Mouse (Mus musculus) embryo, embryonic 9.5 days (tissue): ENCODE measurements at regions not wholly inside any gene's neighbourhood (a gene's known extent, or its start where the extent isn't known, plus 50 kb on each side); places are given as distances from the start of the nearest gene placed in this dataset.
"Not testable (repeated sequence)": the region's sequence is repeated elsewhere in the genome, so short reads cannot be mapped to it uniquely, and the experiment has no call there.

Source experiments
- DNase-seq: peaks from one replicate; pipeline ENCODE4 v3.0.0-alpha.2; 2017; ENCODE audit errors: extremely low spot score

DNA sequence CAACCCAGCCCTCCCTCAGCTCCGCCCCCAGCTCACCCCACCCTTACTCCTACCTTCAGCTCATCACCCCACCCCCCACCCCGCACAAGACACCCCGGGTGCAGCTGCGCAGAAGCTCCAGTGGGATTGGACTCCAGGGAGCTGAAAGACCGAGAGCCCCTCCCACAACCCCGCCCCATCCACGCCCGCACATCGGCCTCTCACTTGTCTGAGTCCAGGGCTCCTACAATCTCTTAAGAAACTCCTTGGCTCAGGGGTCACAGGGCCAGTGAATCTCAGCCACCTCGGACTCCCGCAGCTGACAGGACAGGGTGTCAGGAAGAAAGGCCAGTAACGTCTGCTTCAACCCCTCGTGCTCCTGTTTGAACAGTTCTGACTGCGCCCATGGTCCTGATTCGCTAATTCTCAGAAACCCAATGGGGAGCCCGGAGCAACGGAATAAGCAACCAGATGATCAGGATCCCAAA, 120.7 kb downstream of the Map1s start:
- DNase-seq, result peak; percentile 54

DNA sequence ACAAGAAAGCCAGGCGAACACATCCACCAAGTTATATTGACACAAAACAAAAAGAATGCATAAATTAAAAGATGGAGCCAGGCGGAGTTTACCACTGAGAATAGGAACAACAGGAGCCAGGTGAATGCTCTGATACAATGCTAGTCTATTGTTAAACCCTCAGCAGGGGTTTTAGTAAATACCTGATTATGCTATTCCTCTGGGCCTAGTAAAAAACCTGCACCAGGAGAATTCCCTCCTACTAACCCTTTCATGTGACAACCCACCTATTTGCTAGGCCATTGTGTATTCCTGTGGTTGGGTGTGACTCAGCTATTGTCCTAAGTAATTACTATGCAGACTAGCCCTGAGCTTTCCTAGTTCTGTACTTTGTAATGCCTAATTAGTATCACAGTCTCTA, 122.8 kb downstream of the Map1s start:
- not testable (repeated sequence) for DNase-seq
